Mouse (Mus musculus): Measurements from ENCODE around the gene Cep78. TPM values are rescaled to one million over a fixed set of nuclear protein-coding genes. Genes with fewer than 3 reads are reported as not detected.
A peak's percentile ranks its signal among the peaks of the same experiment; 100 is the strongest.

Gene Cep78
- polyA plus RNA-seq, 1 experiment from 2014 or later = 68.7 TPM

- Histone ChIP-seq H3K4me3 (ENCODE audit: low read depth, low read length) (peak overlapping the region; percentile 88), H3K9ac (ENCODE audit: low read length) (peak overlapping the region; percentile 95), H3K27me3 (ENCODE audit: control insufficient read depth, insufficient read depth, low read length) (no peaks in the 10 kb centered on the region), H3K36me3 (ENCODE audit: control insufficient read depth, insufficient read depth, low read length) (no peaks in the 10 kb centered on the region), H3K4me2 (ENCODE audit: low read depth, low read length, severe bottlenecking) (peak overlapping the region; percentile 57), H3K27ac (ENCODE audit: low read depth, low read length) (peak overlapping the region; percentile 88), H3K9me3 (ENCODE audit: control insufficient read depth, low read length) (no peaks in the 10 kb centered on the region), H3K4me1 (replicated peaks; ENCODE audit: control insufficient read depth, insufficient read depth, low read length) (0 out of 2 replicates have a peak, but pooled peaks cover 6% of the 10 kb centered on the region)
- ATAC-seq (replicated peaks; ENCODE audit: low FRiP score) (0 out of 2 replicates have a peak, but pooled peaks have one; percentile 34), DNase-seq (ENCODE audit: low spot score) (no peak)
- WGBS = 49% methylated on average over 15 of the region's 15 CpGs
Measured at GRCm38 (mm10) chr19:15983739-15984344, 947 bp downstream of the Cep78 start.

GRCm38 (mm10) chr19:15982926-15983738 lies 1.7 kb downstream of the Cep78 start:
- ATAC-seq (replicated peaks; ENCODE audit: low FRiP score) (0 out of 2 replicates have a peak, but pooled peaks have one; percentile 37), DNase-seq (ENCODE audit: low spot score) (peak; percentile 63)
- Histone ChIP-seq H3K4me1 (replicated peaks; ENCODE audit: control insufficient read depth, insufficient read depth, low read length) (0 out of 2 replicates have a peak, but pooled peaks cover 6% of the 10 kb centered on the region), H3K4me3 (ENCODE audit: low read depth, low read length) (peak overlapping the region; percentile 88; the same call in 1 of the 2 replicates), H3K27me3 (ENCODE audit: control insufficient read depth, insufficient read depth, low read length) (no peaks in the 10 kb centered on the region), H3K9me3 (ENCODE audit: control insufficient read depth, low read length) (no peaks in the 10 kb centered on the region), H3K36me3 (ENCODE audit: control insufficient read depth, insufficient read depth, low read length) (no peaks in the 10 kb centered on the region), H3K9ac (ENCODE audit: low read length) (no peak overlapping the region), H3K27ac (ENCODE audit: low read depth, low read length) (no peak overlapping the region), H3K4me2 (ENCODE audit: low read depth, low read length, severe bottlenecking) (peak overlapping the region; percentile 37)
- 38% methylated on average over 9 of the region's 10 CpGs for WGBS

DNA sequence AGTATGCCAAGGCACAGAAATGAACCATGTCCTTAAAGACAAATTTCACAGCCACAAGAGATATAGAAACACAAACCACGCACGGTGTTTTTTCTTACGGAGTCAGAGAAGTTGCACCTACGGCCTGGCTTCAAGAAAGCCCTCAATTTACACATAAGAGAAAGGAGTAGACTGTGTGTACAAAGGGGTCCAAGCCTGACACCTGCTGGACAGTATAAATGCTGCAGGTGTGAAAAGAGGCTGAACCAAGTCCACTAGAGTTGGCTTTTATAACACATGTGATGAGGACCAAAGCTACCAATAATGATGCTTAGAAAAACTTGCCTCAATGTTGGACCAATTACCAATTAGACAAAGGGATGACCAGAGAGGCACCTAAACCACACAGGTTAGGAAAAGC lies 2.9 kb downstream of the Cep78 start:
- Histone ChIP-seq H3K9me3 (ENCODE audit: control insufficient read depth, low read length) (no peaks in the 10 kb centered on the region), H3K9ac (ENCODE audit: low read length) (no peak overlapping the region), H3K4me3 (ENCODE audit: low read depth, low read length) (no peak overlapping the region), H3K27me3 (ENCODE audit: control insufficient read depth, insufficient read depth, low read length) (no peaks in the 10 kb centered on the region), H3K4me1 (replicated peaks; ENCODE audit: control insufficient read depth, insufficient read depth, low read length) (0 out of 2 replicates have a peak, but pooled peaks cover 6% of the 10 kb centered on the region), H3K36me3 (ENCODE audit: control insufficient read depth, insufficient read depth, low read length) (peaks cover 4% of the 10 kb centered on the region; the same call in 1 of the 2 replicates), H3K4me2 (ENCODE audit: low read depth, low read length, severe bottlenecking) (no peak overlapping the region), H3K27ac (ENCODE audit: low read depth, low read length) (no peak overlapping the region)
- DNase-seq (ENCODE audit: low spot score) = peak; percentile 70
- no peak for ATAC-seq (replicated peaks; ENCODE audit: low FRiP score)
- WGBS = 66% methylated on average over 4 of the region's 4 CpGs

- DNase-seq (ENCODE audit: low spot score) = no peak
- no peak overlapping the region for H3K4me3 ChIP-seq (ENCODE audit: low read depth, low read length)
- no peaks in the 10 kb centered on the region for H3K27me3 ChIP-seq (ENCODE audit: control insufficient read depth, insufficient read depth, low read length)
- peaks cover 8% of the 10 kb centered on the region; the same call in 1 of the 2 replicates for H3K36me3 ChIP-seq (ENCODE audit: control insufficient read depth, insufficient read depth, low read length)
- no peak for ATAC-seq (replicated peaks; ENCODE audit: low FRiP score)
- no peak overlapping the region for H3K4me2 ChIP-seq (ENCODE audit: low read depth, low read length, severe bottlenecking)
- no peak overlapping the region for H3K9ac ChIP-seq (ENCODE audit: low read length)
- H3K4me1 ChIP-seq (replicated peaks; ENCODE audit: control insufficient read depth, insufficient read depth, low read length) = no peaks in the 10 kb centered on the region
- no peak overlapping the region for H3K27ac ChIP-seq (ENCODE audit: low read depth, low read length)
- WGBS = 81% methylated on average over 4 of the region's 4 CpGs
- no peaks in the 10 kb centered on the region for H3K9me3 ChIP-seq (ENCODE audit: control insufficient read depth, low read length)
Measured at GRCm38 (mm10) chr19:15973365-15973764, 11.4 kb downstream of the Cep78 start.

- no peak overlapping the region for H3K4me3 ChIP-seq (ENCODE audit: low read depth, low read length)
- H3K4me1 ChIP-seq (replicated peaks; ENCODE audit: control insufficient read depth, insufficient read depth, low read length) = no peaks in the 10 kb centered on the region
- H3K27me3 ChIP-seq (ENCODE audit: control insufficient read depth, insufficient read depth, low read length) = no peaks in the 10 kb centered on the region
- DNase-seq (ENCODE audit: low spot score) = peak; percentile 51
- no peak overlapping the region for H3K27ac ChIP-seq (ENCODE audit: low read depth, low read length)
- 75% methylated on average over 3 of the region's 3 CpGs for WGBS
- H3K4me2 ChIP-seq (ENCODE audit: low read depth, low read length, severe bottlenecking) = no peak overlapping the region
- no peak overlapping the region for H3K9ac ChIP-seq (ENCODE audit: low read length)
- H3K36me3 ChIP-seq (ENCODE audit: control insufficient read depth, insufficient read depth, low read length) = peaks cover 10% of the 10 kb centered on the region; the same call in 1 of the 2 replicates
- peak; percentile 61 for ATAC-seq (replicated peaks; ENCODE audit: low FRiP score)
- no peaks in the 10 kb centered on the region for H3K9me3 ChIP-seq (ENCODE audit: control insufficient read depth, low read length)
Measured at GRCm38 (mm10) chr19:15965082-15965481, 19.7 kb downstream of the Cep78 start.

DNA sequence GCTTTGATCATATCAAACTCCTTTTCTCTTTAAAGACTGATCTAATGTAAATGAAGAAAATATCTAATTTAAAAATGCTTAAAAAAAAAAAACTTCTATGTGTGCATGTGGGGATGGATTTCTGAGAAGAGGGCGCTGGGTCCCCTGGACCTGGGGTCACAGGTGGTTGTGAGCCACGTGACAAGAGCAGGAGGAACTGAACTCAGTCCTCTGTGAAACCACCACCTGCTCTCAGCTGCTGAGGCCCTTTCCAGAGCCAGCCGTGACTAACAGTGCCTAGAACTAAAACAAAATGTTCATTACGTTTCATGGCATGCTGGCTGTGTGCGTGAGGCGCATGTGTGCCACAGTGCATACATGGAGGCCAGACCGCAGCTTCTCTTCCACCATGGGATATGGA lies 20.3 kb downstream of the Cep78 start:
- DNase-seq (ENCODE audit: low spot score) (no peak), ATAC-seq (replicated peaks; ENCODE audit: low FRiP score) (no peak)
- H3K27me3 ChIP-seq (ENCODE audit: control insufficient read depth, insufficient read depth, low read length) = no peaks in the 10 kb centered on the region
- no peak overlapping the region for H3K4me3 ChIP-seq (ENCODE audit: low read depth, low read length)
- no peaks in the 10 kb centered on the region for H3K4me1 ChIP-seq (replicated peaks; ENCODE audit: control insufficient read depth, insufficient read depth, low read length)
- H3K4me2 ChIP-seq (ENCODE audit: low read depth, low read length, severe bottlenecking) = no peak overlapping the region
- H3K36me3 ChIP-seq (ENCODE audit: control insufficient read depth, insufficient read depth, low read length) = peaks cover 11% of the 10 kb centered on the region; the same call in 1 of the 2 replicates
- no peak overlapping the region for H3K27ac ChIP-seq (ENCODE audit: low read depth, low read length)
- H3K9me3 ChIP-seq (ENCODE audit: control insufficient read depth, low read length) = no peaks in the 10 kb centered on the region
- 95% methylated on average over 7 of the region's 7 CpGs for WGBS
- no peak overlapping the region for H3K9ac ChIP-seq (ENCODE audit: low read length)

DNA sequence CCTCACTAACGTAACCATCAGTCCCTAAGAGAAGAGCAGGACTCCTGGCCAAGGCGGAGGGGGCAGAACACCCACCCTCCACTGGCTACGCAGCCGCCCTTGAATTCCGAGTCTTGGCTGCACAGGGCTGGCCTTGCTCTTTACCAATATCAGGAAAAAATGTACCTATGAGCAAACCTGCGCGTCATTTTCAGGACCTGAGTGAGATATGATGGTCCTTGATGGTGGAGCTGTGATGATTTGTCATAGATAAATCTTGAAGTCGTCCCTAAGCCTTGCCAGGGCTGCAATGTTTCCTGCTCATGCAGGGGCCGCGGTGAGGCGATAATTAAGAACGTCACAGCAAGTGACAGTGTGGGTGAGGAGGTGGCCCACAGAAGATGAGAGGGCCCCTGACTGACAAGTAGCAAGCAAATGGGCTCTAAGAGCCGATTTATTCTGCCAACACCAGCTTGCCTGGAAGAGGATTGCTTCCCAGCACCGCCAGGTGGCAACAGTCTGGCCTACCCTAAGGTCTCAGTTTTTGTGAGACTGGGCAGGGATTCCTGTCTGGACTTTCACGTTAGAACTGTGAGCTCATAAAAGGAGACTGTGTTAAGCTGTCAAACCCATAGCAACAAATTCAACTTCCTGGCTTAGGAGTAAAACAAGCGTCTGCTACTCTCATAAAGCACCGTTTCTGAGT lies 21.6 kb downstream of the Cep78 start:
- Histone ChIP-seq H3K9ac (ENCODE audit: low read length) (no peak overlapping the region), H3K27me3 (ENCODE audit: control insufficient read depth, insufficient read depth, low read length) (no peaks in the 10 kb centered on the region), H3K27ac (ENCODE audit: low read depth, low read length) (no peak overlapping the region), H3K4me2 (ENCODE audit: low read depth, low read length, severe bottlenecking) (no peak overlapping the region), H3K4me3 (ENCODE audit: low read depth, low read length) (no peak overlapping the region), H3K36me3 (ENCODE audit: control insufficient read depth, insufficient read depth, low read length) (peaks cover 7% of the 10 kb centered on the region; the same call in 1 of the 2 replicates), H3K9me3 (ENCODE audit: control insufficient read depth, low read length) (no peaks in the 10 kb centered on the region), H3K4me1 (replicated peaks; ENCODE audit: control insufficient read depth, insufficient read depth, low read length) (no peaks in the 10 kb centered on the region)
- DNase-seq (ENCODE audit: low spot score) (no peak), ATAC-seq (replicated peaks; ENCODE audit: low FRiP score) (no peak)
- 92% methylated on average over 17 of the region's 17 CpGs for WGBS

DNA sequence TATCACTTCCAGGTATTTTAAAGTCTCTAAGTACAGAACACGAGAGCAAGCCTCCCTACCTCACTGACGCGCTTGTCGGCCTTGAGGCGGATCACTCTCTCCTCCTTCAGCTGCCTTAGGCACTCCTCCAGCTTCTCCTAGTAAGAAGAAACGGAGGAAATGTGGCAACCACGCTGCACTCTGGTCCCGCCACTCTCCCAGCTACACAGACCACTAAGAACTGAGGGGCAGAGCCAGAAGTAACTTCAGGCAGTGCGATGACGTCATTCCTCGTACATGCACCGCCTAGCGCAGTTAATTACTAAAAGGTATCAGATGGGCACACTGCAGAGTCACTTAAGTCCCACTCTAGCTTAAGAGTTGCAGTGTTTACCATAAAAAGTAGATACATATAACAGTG lies 22.5 kb downstream of the Cep78 start:
- ATAC-seq (replicated peaks; ENCODE audit: low FRiP score) = no peak
- Histone ChIP-seq H3K9ac (ENCODE audit: low read length) (no peak overlapping the region), H3K4me2 (ENCODE audit: low read depth, low read length, severe bottlenecking) (no peak overlapping the region), H3K4me3 (ENCODE audit: low read depth, low read length) (no peak overlapping the region), H3K27me3 (ENCODE audit: control insufficient read depth, insufficient read depth, low read length) (no peaks in the 10 kb centered on the region), H3K4me1 (replicated peaks; ENCODE audit: control insufficient read depth, insufficient read depth, low read length) (no peaks in the 10 kb centered on the region), H3K36me3 (ENCODE audit: control insufficient read depth, insufficient read depth, low read length) (peaks cover 7% of the 10 kb centered on the region; the same call in 1 of the 2 replicates), H3K27ac (ENCODE audit: low read depth, low read length) (no peak overlapping the region), H3K9me3 (ENCODE audit: control insufficient read depth, low read length) (no peaks in the 10 kb centered on the region)
- WGBS = 87% methylated on average over 13 of the region's 13 CpGs
- no peak for DNase-seq (ENCODE audit: low spot score)

Data from forebrain, embryonic 11.5 days (tissue).